Mouse (Mus musculus) lung, embryonic 14.5 days (tissue): Measurements from ENCODE around the gene Tyw3. TPM values are rescaled to one million over a fixed set of nuclear protein-coding genes. Genes with fewer than 3 reads are reported as not detected.

Experiments used
- ATAC-seq: fragments of 200-750 bp; cut with Nextera tagmentation; 2 replicates; pipeline ENCODE4 v1.8.0; 2017; ENCODE audit warnings: mild to moderate bottlenecking, moderate TSS enrichment, moderate library complexity; ENCODE audit not compliant: insufficient read depth
- DNase-seq: peaks from one replicate; pipeline ENCODE4 v3.0.0-alpha.2; 2015
- H3K27ac ChIP-seq: fragments of 300-500 bp; sonication (generic); 2 replicates; pipeline ENCODE4 v1.5.1; 2014; ENCODE audit warnings: low read depth, mild to moderate bottlenecking, moderate library complexity
- H3K27me3 ChIP-seq: fragments of 300-500 bp; sonication (generic); 2 replicates; pipeline ENCODE4 v1.6.1; 2014; ENCODE audit warnings: low read length, control low read depth; ENCODE audit not compliant: insufficient read depth
- H3K36me3 ChIP-seq: fragments of 300-500 bp; sonication (generic); 2 replicates; pipeline ENCODE4 v1.6.1; 2014; ENCODE audit warnings: control low read depth; ENCODE audit not compliant: insufficient read depth
- H3K4me1 ChIP-seq: fragments of 300-500 bp; sonication (generic); 2 replicates; pipeline ENCODE4 v1.6.1; 2014; ENCODE audit warnings: antibody characterized with exemption, control low read depth; ENCODE audit not compliant: insufficient read depth
- H3K4me2 ChIP-seq: fragments of 300-500 bp; sonication (generic); 2 replicates; pipeline ENCODE4 v1.6.1; 2014; ENCODE audit warnings: mild to moderate bottlenecking
- H3K4me3 ChIP-seq: fragments of 300-500 bp; sonication (generic); 2 replicates; pipeline ENCODE4 v1.5.1; 2014; ENCODE audit warnings: low read depth, low read length
- H3K9ac ChIP-seq: fragments of 300-500 bp; sonication (generic); 2 replicates; pipeline ENCODE4 v1.6.1; 2014
- H3K9me3 ChIP-seq: fragments of 300-500 bp; sonication (generic); 2 replicates; pipeline ENCODE4 v1.6.1; 2016; ENCODE audit warnings: low read depth, low read length, control low read depth
- CTCF ChIP-seq: IDR thresholded peaks from 2 replicates; pipeline ENCODE4 v1.5.1; 2016; ENCODE audit warnings: antibody characterized with exemption, low read depth
- WGBS: fragments of 180-500 bp; shearing (Covaris S2); extraction: QIAGEN DNeasy Blood & Tissue Kit; methylation state at CpG from one replicate; pipeline ENCODE4 v1.1.7; 2014; 5-methylcytosine and 5-hydroxymethylcytosine counted together
- polyA plus RNA-seq: library from polyadenylated mRNA; unstranded; fragments of >200 nt; fragmentation: Nextera tagmentation; extraction: Ambion mirVana; gene quantifications from 2 replicates; pipeline ENCODE4 v1.2.1, GENCODE M21; 2014

Tyw3 gene
- polyA plus RNA-seq, 1 experiment from 2014 or later = 15.9 TPM

DNA sequence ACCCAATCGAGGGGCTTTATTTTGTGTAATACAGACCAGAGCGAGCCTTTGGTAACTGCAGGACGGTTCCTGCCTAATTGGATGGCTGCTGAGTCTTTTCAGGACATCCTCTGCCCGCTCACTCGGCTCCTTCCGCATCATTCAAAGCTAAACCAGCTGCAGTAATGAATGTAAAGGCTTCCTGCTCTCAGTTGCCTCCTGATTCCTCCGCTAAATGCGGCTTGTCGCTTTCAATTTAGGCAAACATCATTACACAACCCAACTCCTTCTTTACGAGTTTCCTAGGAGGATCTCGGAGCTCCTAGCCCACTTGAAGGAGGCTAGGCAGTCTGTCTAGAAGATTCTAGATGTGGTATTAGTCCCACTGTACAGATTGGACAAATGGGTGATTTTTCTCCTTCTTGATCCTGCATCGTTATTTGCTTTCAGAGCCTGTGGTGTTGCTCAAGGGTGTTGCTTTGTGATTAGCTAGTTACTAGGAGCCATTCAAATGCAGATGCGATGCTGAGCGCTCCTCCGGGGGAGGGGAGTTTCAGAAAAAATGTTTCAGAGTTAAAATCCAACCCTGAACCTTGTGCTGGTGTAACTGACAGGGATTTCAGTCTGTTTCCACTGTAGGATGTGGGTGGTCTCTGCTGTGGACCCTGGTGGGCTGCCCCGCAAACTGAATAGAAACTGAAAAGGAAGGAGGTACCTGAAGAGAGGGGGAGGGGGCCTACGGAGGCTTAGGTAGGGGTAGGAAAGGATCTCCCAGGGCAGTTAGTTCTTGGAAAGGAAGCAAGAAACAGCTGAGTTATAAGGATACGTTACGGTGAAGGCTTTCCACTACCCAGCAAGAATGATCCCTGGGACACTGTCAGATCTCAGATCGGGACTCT is 49.1 kb downstream of the Tyw3 start:
- DNase-seq (no peak), ATAC-seq (no peak)
- WGBS = 8% methylated on average over 20 of the region's 20 CpGs
- Histone ChIP-seq H3K27ac (no peak overlapping the region), H3K9ac (no peak overlapping the region), H3K27me3 (0 out of 2 replicates have a peak, but pooled peaks cover 13% of the 10 kb centered on the region), H3K36me3 (no peaks in the 10 kb centered on the region), H3K4me1 (no peaks in the 10 kb centered on the region), H3K4me3 (no peak overlapping the region), H3K9me3 (no peaks in the 10 kb centered on the region), H3K4me2 (peak overlapping the region; percentile 7; the same call in 1 of the 2 replicates)
- TF ChIP-seq CTCF = no peak

DNA sequence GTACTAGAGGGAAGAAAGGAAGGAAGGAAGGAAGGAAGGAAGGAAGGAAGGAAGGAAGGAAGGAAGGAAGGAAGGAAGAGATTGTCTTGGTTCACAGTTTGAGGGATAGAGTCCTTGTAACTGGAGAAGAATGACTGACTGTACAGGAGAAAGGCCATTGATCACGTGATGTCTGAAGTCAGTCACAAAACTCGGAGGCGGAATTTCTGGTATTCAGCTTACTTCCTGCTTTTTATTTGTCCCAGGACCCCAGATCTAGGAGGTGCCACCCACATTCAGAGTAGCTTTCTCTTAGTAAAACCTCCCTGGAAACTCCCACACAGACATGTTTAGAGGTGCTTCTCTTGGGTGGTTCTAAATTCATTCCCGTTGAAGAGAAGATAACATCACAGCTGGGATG is 50.7 kb downstream of the Tyw3 start:
- Histone ChIP-seq H3K27me3 (0 out of 2 replicates have a peak, but pooled peaks cover 13% of the 10 kb centered on the region), H3K9me3 (no peaks in the 10 kb centered on the region), H3K27ac (no peak overlapping the region), H3K4me1 (no peaks in the 10 kb centered on the region), H3K4me3 (no peak overlapping the region), H3K4me2 (no peak overlapping the region), H3K9ac (no peak overlapping the region), H3K36me3 (no peaks in the 10 kb centered on the region)
- TF ChIP-seq CTCF = no peak
- WGBS = 51% methylated on average over 4 of the region's 4 CpGs
- no peak for DNase-seq
- no peak for ATAC-seq

DNA sequence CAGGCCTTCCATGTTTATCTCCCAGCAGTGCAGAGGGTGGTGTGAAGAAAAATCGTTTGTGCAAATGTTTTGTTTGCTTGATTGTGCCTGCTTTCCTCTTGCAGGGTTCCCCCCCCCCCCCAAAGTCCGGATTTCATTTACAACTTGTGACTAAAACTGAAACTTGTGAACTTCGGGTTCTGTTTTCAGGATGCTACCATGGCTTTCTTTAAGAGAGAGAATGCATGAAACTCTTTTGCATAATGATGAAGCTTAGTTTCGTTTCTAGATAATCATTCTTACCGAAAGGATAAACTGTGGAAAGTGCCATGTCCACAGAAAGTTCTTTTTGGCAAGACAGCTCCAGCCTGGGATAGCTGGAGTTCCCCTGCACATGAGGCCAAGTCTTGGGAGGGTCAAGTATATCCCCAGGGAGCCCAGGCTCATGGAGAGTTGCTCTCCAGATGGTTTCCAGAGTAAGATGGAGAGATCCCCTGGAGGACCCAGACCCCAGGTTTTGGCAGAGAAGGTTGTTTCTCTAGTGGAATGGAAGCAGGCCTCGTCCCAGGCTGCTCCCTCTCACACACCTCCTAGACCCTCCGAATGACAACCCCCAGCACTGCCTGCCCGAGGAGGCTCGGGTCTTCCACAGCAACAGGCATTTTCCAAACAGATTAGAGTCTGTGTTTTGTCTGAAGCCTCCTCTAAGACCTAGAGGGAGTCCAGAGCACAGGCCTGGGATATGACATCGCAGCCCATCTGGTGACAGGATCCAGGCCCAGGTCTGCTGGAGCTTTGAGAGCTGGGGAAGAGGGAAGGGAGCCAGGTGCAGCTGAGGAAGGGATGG is 56.6 kb downstream of the Tyw3 start:
- H3K27ac ChIP-seq = no peak overlapping the region
- no peaks in the 10 kb centered on the region for H3K4me1 ChIP-seq
- H3K9ac ChIP-seq = no peak overlapping the region
- H3K9me3 ChIP-seq = no peaks in the 10 kb centered on the region
- WGBS = 50% methylated on average over 10 of the region's 10 CpGs
- no peak for ATAC-seq
- no peak for DNase-seq
- no peak overlapping the region for H3K4me3 ChIP-seq
- no peaks in the 10 kb centered on the region for H3K36me3 ChIP-seq
- H3K4me2 ChIP-seq = no peak overlapping the region
- H3K27me3 ChIP-seq = no peaks in the 10 kb centered on the region
- TF ChIP-seq CTCF = no peak

DNA sequence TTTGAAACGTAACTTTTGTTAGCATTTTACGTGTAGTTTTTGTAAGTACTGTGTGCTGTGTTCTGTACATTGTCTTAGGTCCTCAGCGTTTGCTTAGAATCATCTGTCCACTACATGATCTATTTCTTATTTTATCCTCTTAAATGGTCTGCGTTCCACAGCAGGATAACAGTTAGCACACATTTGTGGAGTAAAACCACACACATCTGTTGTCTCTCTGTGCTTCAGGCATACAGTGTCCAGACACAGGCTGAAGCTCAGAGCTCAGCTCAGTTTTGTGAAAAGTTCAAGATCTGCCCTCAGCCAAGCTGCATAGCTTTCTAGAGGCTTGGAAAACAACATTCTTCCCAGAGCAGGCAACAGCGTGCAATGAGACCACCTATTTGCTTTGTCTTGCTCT is 60.8 kb downstream of the Tyw3 start:
- 73% methylated on average over 5 of the region's 5 CpGs for WGBS
- no peak overlapping the region for H3K4me2 ChIP-seq
- no peak overlapping the region for H3K9ac ChIP-seq
- H3K27me3 ChIP-seq = no peaks in the 10 kb centered on the region
- H3K4me3 ChIP-seq = no peak overlapping the region
- H3K27ac ChIP-seq = no peak overlapping the region
- DNase-seq = no peak
- no peak for ATAC-seq
- no peaks in the 10 kb centered on the region for H3K36me3 ChIP-seq
- 0 out of 2 replicates have a peak, but pooled peaks cover 3% of the 10 kb centered on the region for H3K4me1 ChIP-seq
- no peaks in the 10 kb centered on the region for H3K9me3 ChIP-seq
- TF ChIP-seq CTCF = no peak

DNA sequence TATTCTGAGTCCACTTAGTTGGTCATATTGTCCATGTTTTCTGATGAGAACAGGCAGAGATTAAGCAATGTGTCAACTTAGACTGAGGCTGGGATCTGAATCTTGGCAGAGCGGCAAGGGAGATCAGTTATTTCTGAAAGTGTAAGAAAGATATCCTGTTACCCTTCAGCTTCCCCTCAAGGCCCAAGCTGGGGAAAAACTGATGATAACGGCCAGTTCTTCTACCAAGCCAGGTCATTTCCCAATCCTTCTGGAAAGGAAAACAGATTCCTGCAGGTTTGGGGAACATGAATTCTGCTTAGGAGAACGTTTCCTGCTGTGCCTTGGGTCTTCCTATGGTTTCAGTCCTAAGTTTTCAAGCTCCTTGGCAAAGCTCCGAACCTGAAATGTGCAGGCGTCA is 63.7 kb downstream of the Tyw3 start:
- no peaks in the 10 kb centered on the region for H3K36me3 ChIP-seq
- H3K4me1 ChIP-seq = 0 out of 2 replicates have a peak, but pooled peaks cover 3% of the 10 kb centered on the region
- DNase-seq = peak; percentile 16
- no peaks in the 10 kb centered on the region for H3K27me3 ChIP-seq
- H3K9ac ChIP-seq = no peak overlapping the region
- TF ChIP-seq CTCF = no peak
- H3K4me2 ChIP-seq = no peak overlapping the region
- 59% methylated on average over 5 of the region's 5 CpGs for WGBS
- no peaks in the 10 kb centered on the region for H3K9me3 ChIP-seq
- no peak overlapping the region for H3K27ac ChIP-seq
- ATAC-seq = no peak
- no peak overlapping the region for H3K4me3 ChIP-seq

DNA sequence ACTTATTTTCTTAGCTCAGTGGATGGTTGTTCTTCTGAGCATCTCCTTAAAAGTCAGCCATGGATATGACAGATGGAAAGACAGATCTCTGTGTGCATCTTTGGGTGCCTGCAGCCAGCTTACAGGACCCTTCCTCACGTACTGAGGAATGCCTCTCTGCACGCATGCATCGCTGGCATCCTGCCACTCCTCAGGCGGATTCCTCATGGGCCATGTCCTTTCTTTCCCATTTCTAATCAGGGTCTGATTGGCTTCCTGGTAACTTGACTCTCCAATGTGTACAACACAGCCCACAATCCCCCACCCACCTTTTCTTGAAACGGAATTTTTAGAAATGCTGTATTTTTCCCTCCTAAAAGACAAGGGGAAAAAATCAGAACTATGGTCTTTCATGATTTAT is 67.9 kb downstream of the Tyw3 start:
- 25% methylated on average over 5 of the region's 5 CpGs for WGBS

DNA sequence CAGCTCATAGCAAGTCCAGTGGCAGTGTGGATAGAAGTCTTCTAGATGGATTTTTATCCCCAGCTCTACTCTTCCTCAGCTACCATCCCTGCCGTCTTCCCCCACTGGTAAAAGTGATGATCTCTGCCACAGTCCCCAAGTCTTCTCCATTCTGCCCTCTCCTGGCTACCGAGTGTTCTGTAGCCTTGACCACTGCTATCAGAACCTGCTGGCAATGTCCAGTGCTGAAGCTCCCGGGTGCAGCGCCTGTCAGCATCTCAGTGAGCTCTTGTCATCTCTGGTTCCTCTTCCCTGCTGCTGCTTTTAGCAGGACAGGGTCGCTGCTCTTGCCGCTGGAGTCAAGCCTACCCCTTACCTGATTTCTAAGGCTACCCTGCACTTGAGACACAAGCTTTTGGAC is 70.3 kb downstream of the Tyw3 start:
- Histone ChIP-seq H3K9me3 (no peaks in the 10 kb centered on the region), H3K36me3 (no peaks in the 10 kb centered on the region), H3K27me3 (no peaks in the 10 kb centered on the region), H3K9ac (no peak overlapping the region), H3K27ac (no peak overlapping the region), H3K4me1 (no peaks in the 10 kb centered on the region), H3K4me2 (no peak overlapping the region), H3K4me3 (no peak overlapping the region)
- ATAC-seq (peak; percentile 24; the same call in 1 of the 2 replicates), DNase-seq (peak; percentile 47)
- WGBS = 26% methylated on average over 6 of the region's 6 CpGs
- TF ChIP-seq CTCF = peak; percentile 44

More for the DNA sequence above, 67.9 kb downstream of the Tyw3 start:
- Histone ChIP-seq H3K4me3 (no peak overlapping the region), H3K9ac (no peak overlapping the region), H3K27me3 (no peaks in the 10 kb centered on the region), H3K36me3 (no peaks in the 10 kb centered on the region), H3K4me1 (0 out of 2 replicates have a peak, but pooled peaks cover 3% of the 10 kb centered on the region), H3K4me2 (no peak overlapping the region), H3K9me3 (no peaks in the 10 kb centered on the region), H3K27ac (no peak overlapping the region)
- ATAC-seq (no peak), DNase-seq (peak; percentile 35)
- TF ChIP-seq CTCF = no peak

Other genes starting within 250 kb of the Tyw3 start
- 19.4 and 19.6 TPM in 2 replicates for gene Cryz, start 393 bp downstream of the Tyw3 start, polyA plus RNA-seq
- not detected in 2 replicates for gene Erich3, start 66.8 kb upstream of the Tyw3 start, polyA plus RNA-seq